Mouse (Mus musculus) forebrain, embryonic 14.5 days (tissue): ENCODE data around the gene Ptprn2. TPM values are rescaled to one million over a fixed set of nuclear protein-coding genes. Genes with fewer than 3 reads are reported as not detected.

Source experiments
- ATAC-seq: fragments of 200-750 bp; cut with Nextera tagmentation; 2 replicates; pipeline ENCODE4 v1.8.0; 2017; ENCODE audit warnings: mild to moderate bottlenecking, moderate library complexity
- DNase-seq: peaks from one replicate; pipeline ENCODE4 v3.0.0-alpha.2; 2015; ENCODE audit warnings: low spot score
- H3K27ac ChIP-seq: fragments of 300-500 bp; sonication (generic); 2 replicates; pipeline ENCODE4 v1.5.1; 2014; ENCODE audit warnings: low read depth, mild to moderate bottlenecking, control low read depth, low read length, moderate library complexity
- H3K27me3 ChIP-seq: fragments of 300-500 bp; sonication (generic); replicated peaks from 2 replicates; pipeline ENCODE4 v1.6.1; 2014; ENCODE audit warnings: low read length, control low read depth, mixed read lengths; ENCODE audit not compliant: control insufficient read depth, insufficient read depth
- H3K36me3 ChIP-seq: fragments of 300-500 bp; sonication (generic); 2 replicates; pipeline ENCODE4 v1.6.1; 2014; ENCODE audit warnings: low read length, control low read depth; ENCODE audit not compliant: control insufficient read depth, insufficient read depth
- H3K4me1 ChIP-seq: fragments of 300-500 bp; sonication (generic); 2 replicates; pipeline ENCODE4 v1.6.1; 2014; ENCODE audit warnings: antibody characterized with exemption, low read length, control low read depth; ENCODE audit not compliant: control insufficient read depth, insufficient read depth
- H3K4me2 ChIP-seq: fragments of 300-500 bp; sonication (generic); 2 replicates; pipeline ENCODE4 v1.6.1; 2014; ENCODE audit warnings: mild to moderate bottlenecking, control low read depth, low read length
- H3K4me3 ChIP-seq: fragments of 300-500 bp; sonication (generic); 2 replicates; pipeline ENCODE4 v1.5.1; 2014; ENCODE audit warnings: low read depth, low read length, control low read depth
- H3K9ac ChIP-seq: fragments of 300-500 bp; sonication (generic); 2 replicates; pipeline ENCODE4 v1.6.1; 2014; ENCODE audit warnings: mild to moderate bottlenecking, low read length, control low read depth, moderate library complexity
- H3K9me3 ChIP-seq: fragments of 300-500 bp; sonication (generic); replicated peaks from 2 replicates; pipeline ENCODE4 v1.6.1; 2016; ENCODE audit warnings: low read length, control low read depth, mixed read lengths; ENCODE audit not compliant: control insufficient read depth
- WGBS: fragments of 180-500 bp; shearing (Covaris S2); extraction: QIAGEN DNeasy Blood & Tissue Kit; methylation state at CpG from one replicate; pipeline ENCODE4 v1.1.7; 2014; 5-methylcytosine and 5-hydroxymethylcytosine counted together
- polyA plus RNA-seq: library from polyadenylated mRNA; unstranded; fragments of >200 nt; fragmentation: Nextera tagmentation; extraction: Ambion mirVana; gene quantifications from 2 replicates; pipeline ENCODE4 v1.2.1, GENCODE M21; 2014

Gene Ptprn2
- polyA plus RNA-seq, 1 experiment from 2014 or later = 4.1 TPM

GRCm38 (mm10) chr12:116587548-116587947, 102.0 kb downstream of the Ptprn2 start:
- H3K27ac ChIP-seq = no peak overlapping the region
- H3K36me3 ChIP-seq = no peaks in the 10 kb centered on the region
- H3K9me3 ChIP-seq = no peaks in the 10 kb centered on the region
- ATAC-seq (no peak), DNase-seq (no peak)
- 70% methylated on average over 3 of the region's 3 CpGs for WGBS
- H3K4me1 ChIP-seq = peaks cover 3% of the 10 kb centered on the region; the same call in 1 of the 2 replicates
- no peaks in the 10 kb centered on the region for H3K27me3 ChIP-seq
- no peak overlapping the region for H3K4me2 ChIP-seq
- no peak overlapping the region for H3K9ac ChIP-seq
- H3K4me3 ChIP-seq = no peak overlapping the region

- no peaks in the 10 kb centered on the region for H3K36me3 ChIP-seq
- no peaks in the 10 kb centered on the region for H3K9me3 ChIP-seq
- no peak for DNase-seq
- WGBS = 89% methylated on average over 5 of the region's 5 CpGs
- H3K27ac ChIP-seq = no peak overlapping the region
- H3K4me3 ChIP-seq = no peak overlapping the region
- H3K4me2 ChIP-seq = no peak overlapping the region
- no peak overlapping the region for H3K9ac ChIP-seq
- no peak for ATAC-seq
- H3K27me3 ChIP-seq = no peaks in the 10 kb centered on the region
- H3K4me1 ChIP-seq = peaks cover under 1% of the 10 kb centered on the region; the same call in 1 of the 2 replicates
Measured at GRCm38 (mm10) chr12:116590076-116590475, 104.6 kb downstream of the Ptprn2 start.

- no peak overlapping the region; the same call in 1 of the 2 replicates for H3K27ac ChIP-seq
- ATAC-seq (no peak), DNase-seq (no peak)
- WGBS = 81% methylated on average over 8 of the region's 8 CpGs
- no peaks in the 10 kb centered on the region for H3K27me3 ChIP-seq
- H3K9me3 ChIP-seq = no peaks in the 10 kb centered on the region
- peaks cover 3% of the 10 kb centered on the region; the same call in 1 of the 2 replicates for H3K4me1 ChIP-seq
- H3K36me3 ChIP-seq = no peaks in the 10 kb centered on the region
- no peak overlapping the region for H3K4me2 ChIP-seq
- no peak overlapping the region for H3K9ac ChIP-seq
- H3K4me3 ChIP-seq = no peak overlapping the region
Measured at GRCm38 (mm10) chr12:116594457-116594856, 108.9 kb downstream of the Ptprn2 start.

GRCm38 (mm10) chr12:116594866-116595610, 109.5 kb downstream of the Ptprn2 start:
- no peak overlapping the region for H3K27ac ChIP-seq

GRCm38 (mm10) chr12:116595727-116596126, 110.2 kb downstream of the Ptprn2 start:
- Histone ChIP-seq H3K36me3 (no peaks in the 10 kb centered on the region), H3K27me3 (no peaks in the 10 kb centered on the region), H3K27ac (no peak overlapping the region), H3K4me2 (no peak overlapping the region), H3K4me3 (no peak overlapping the region), H3K4me1 (peaks cover 12% of the 10 kb centered on the region), H3K9me3 (no peaks in the 10 kb centered on the region), H3K9ac (no peak overlapping the region)
- DNase-seq = no peak
- ATAC-seq = no peak
- 94% methylated on average over 4 of the region's 4 CpGs for WGBS

More at GRCm38 (mm10) chr12:116594866-116595610, 109.5 kb downstream of the Ptprn2 start:
- 95% methylated on average over 7 of the region's 7 CpGs for WGBS
- H3K4me1 ChIP-seq = peaks cover 9% of the 10 kb centered on the region
- no peak overlapping the region for H3K4me3 ChIP-seq
- H3K4me2 ChIP-seq = no peak overlapping the region
- DNase-seq = no peak
- ATAC-seq = no peak
- no peaks in the 10 kb centered on the region for H3K27me3 ChIP-seq
- H3K9ac ChIP-seq = no peak overlapping the region
- H3K9me3 ChIP-seq = no peaks in the 10 kb centered on the region
- no peaks in the 10 kb centered on the region for H3K36me3 ChIP-seq

- peaks cover 12% of the 10 kb centered on the region for H3K4me1 ChIP-seq
- ATAC-seq = no peak
Measured at GRCm38 (mm10) chr12:116596993-116597392, 111.5 kb downstream of the Ptprn2 start.

GRCm38 (mm10) chr12:116597670-116598069, 112.2 kb downstream of the Ptprn2 start:
- H3K36me3 ChIP-seq = no peaks in the 10 kb centered on the region
- WGBS = 72% methylated on average over 5 of the region's 5 CpGs
- H3K4me2 ChIP-seq = no peak overlapping the region
- H3K27me3 ChIP-seq = no peaks in the 10 kb centered on the region
- H3K4me1 ChIP-seq = peaks cover 12% of the 10 kb centered on the region
- DNase-seq (no peak), ATAC-seq (no peak)
- no peaks in the 10 kb centered on the region for H3K9me3 ChIP-seq
- H3K27ac ChIP-seq = no peak overlapping the region
- H3K9ac ChIP-seq = no peak overlapping the region
- no peak overlapping the region for H3K4me3 ChIP-seq

More at GRCm38 (mm10) chr12:116596993-116597392, 111.5 kb downstream of the Ptprn2 start:
- Histone ChIP-seq H3K27me3 (no peaks in the 10 kb centered on the region), H3K9me3 (no peaks in the 10 kb centered on the region), H3K36me3 (no peaks in the 10 kb centered on the region), H3K4me3 (no peak overlapping the region), H3K27ac (no peak overlapping the region), H3K9ac (no peak overlapping the region), H3K4me2 (no peak overlapping the region)
- whole genome bisulfite sequencing = 93% methylated on average over 20 of the region's 20 CpGs
- no peak for DNase-seq

- Histone ChIP-seq H3K9me3 (no peaks in the 10 kb centered on the region), H3K27me3 (no peaks in the 10 kb centered on the region), H3K4me2 (no peak overlapping the region), H3K4me3 (no peak overlapping the region), H3K36me3 (no peaks in the 10 kb centered on the region), H3K27ac (no peak overlapping the region), H3K9ac (no peak overlapping the region), H3K4me1 (peaks cover 12% of the 10 kb centered on the region)
- DNase-seq (peak; percentile 31), ATAC-seq (no peak)
- WGBS = 76% methylated on average over 8 of the region's 8 CpGs
Measured at GRCm38 (mm10) chr12:116598123-116599005, 112.8 kb downstream of the Ptprn2 start.
